Mouse (Mus musculus) CH12.LX (cell line): Measurements from ENCODE around the gene Zfp729a. TPM values are rescaled to one million over a fixed set of nuclear protein-coding genes. Genes with fewer than 3 reads are reported as not detected.
A peak's percentile ranks its signal among the peaks of the same experiment; 100 is the strongest.

Experiments
- DNase-seq: peaks from one replicate; pipeline ENCODE4 v3.0.0-alpha.2; 2013; ENCODE audit errors: extremely low read depth
- H3K27ac ChIP-seq: 2 replicates; pipeline ENCODE4 v1.5.1; 2012; ENCODE audit warnings: low read depth, mild to moderate bottlenecking, control low read depth, moderate library complexity; ENCODE audit not compliant: insufficient read depth
- H3K27me3 ChIP-seq: replicated peaks from 2 replicates; pipeline ENCODE3; 2012; ENCODE audit warnings: inconsistent platforms
- H3K36me3 ChIP-seq, 2 experiments: replicated peaks in 1 of 2; 2 replicates each; pipeline versions ENCODE3 to v1.6.1; 2012; ENCODE audit warnings: inconsistent platforms in 1 of 2, low read length in 1 of 2, mild to moderate bottlenecking in 1 of 2, mixed read lengths in 1 of 2, moderate library complexity in 1 of 2; ENCODE audit not compliant: control insufficient read depth in 1 of 2, insufficient read depth in 1 of 2
- H3K4me1 ChIP-seq, 2 experiments: 2 replicates each; pipeline ENCODE4 v1.6.1; 2012; ENCODE audit warnings: inconsistent platforms in 1 of 2, moderate library complexity in 1 of 2; ENCODE audit not compliant: insufficient read depth in 2 of 2, control insufficient read depth in 1 of 2
- H3K4me2 ChIP-seq: 2 replicates; pipeline ENCODE4 v1.6.1; 2012; ENCODE audit warnings: low read depth, mild to moderate bottlenecking, control low read depth; ENCODE audit not compliant: poor library complexity, insufficient read depth, severe bottlenecking
- H3K4me3 ChIP-seq, 3 experiments: fragments of 150-350 bp in 1 of 3; sonication (generic) in 1 of 3; replicated peaks in 1 of 3; 2 replicates each; pipeline versions ENCODE3 to v1.5.1; 2011 to 2012; ENCODE audit warnings: low read depth in 2 of 3, low read length in 2 of 3, mild to moderate bottlenecking in 2 of 3, moderate library complexity in 2 of 3, control low read depth in 1 of 3, improper control_type of control experiment in 1 of 3, inconsistent platforms in 1 of 3, mixed read lengths in 1 of 3; ENCODE audit not compliant: poor library complexity in 1 of 3
- H3K79me2 ChIP-seq: replicated peaks from 2 replicates; pipeline ENCODE4 v1.6.1; 2012; ENCODE audit warnings: mild to moderate bottlenecking, moderate library complexity; ENCODE audit not compliant: control insufficient read depth, poor library complexity, insufficient read depth, severe bottlenecking; ENCODE audit errors: extremely low read depth
- H3K9ac ChIP-seq: 2 replicates; pipeline ENCODE4 v1.6.1; 2012; ENCODE audit warnings: low read depth, mild to moderate bottlenecking, control low read depth, moderate library complexity; ENCODE audit not compliant: insufficient read depth
- H3K9me3 ChIP-seq: replicated peaks from 2 replicates; pipeline ENCODE3; 2012; ENCODE audit warnings: low read length, inconsistent platforms, mixed read lengths
- BHLHE40 ChIP-seq: IDR thresholded peaks from 2 replicates; pipeline ENCODE4 v1.6.1; 2011; ENCODE audit warnings: mild to moderate bottlenecking, low read depth, low read length, improper control_type of control experiment
- CHD1 ChIP-seq: IDR thresholded peaks from 2 replicates; pipeline ENCODE4 v1.6.1; 2012; ENCODE audit warnings: low read depth, low read length, improper control_type of control experiment, inconsistent platforms
- CTCF ChIP-seq, 2 experiments: IDR thresholded peaks in 1 of 2; conservative IDR thresholded peaks in 1 of 2; 2 replicates each; pipeline ENCODE4 v1.5.1; 2011 to 2012; ENCODE audit warnings: low read depth in 2 of 2, low read length in 2 of 2, improper control_type of control experiment in 1 of 2, inconsistent platforms in 1 of 2, mild to moderate bottlenecking in 1 of 2, moderate library complexity in 1 of 2
- ETS1 ChIP-seq: conservative IDR thresholded peaks from 2 replicates; pipeline ENCODE4 v1.6.1; 2012; ENCODE audit warnings: low read depth, mild to moderate bottlenecking, inconsistent platforms, low read length, improper control_type of control experiment, moderate library complexity
- GABPA ChIP-seq: IDR thresholded peaks from 2 replicates; pipeline ENCODE4 v1.6.1; 2012; ENCODE audit warnings: low read depth, low read length, improper control_type of control experiment, inconsistent platforms; ENCODE audit not compliant: insufficient replicate concordance
- IRF4 ChIP-seq: IDR thresholded peaks from 2 replicates; pipeline ENCODE4 v1.6.1; 2014; ENCODE audit warnings: low read depth, mild to moderate bottlenecking, inconsistent platforms, low read length, improper control_type of control experiment
- JUND ChIP-seq: conservative IDR thresholded peaks from 2 replicates; pipeline ENCODE4 v1.6.1; 2011; ENCODE audit warnings: low read depth, low read length, improper control_type of control experiment
- MAFK ChIP-seq: IDR thresholded peaks from 2 replicates; pipeline ENCODE4 v1.6.1; 2011; ENCODE audit warnings: low read length, improper control_type of control experiment; ENCODE audit not compliant: insufficient replicate concordance
- MEF2A ChIP-seq: IDR thresholded peaks from 2 replicates; pipeline ENCODE4 v1.6.1; 2014; ENCODE audit warnings: low read depth, mild to moderate bottlenecking, inconsistent platforms, low read length, improper control_type of control experiment, borderline replicate concordance
- MXI1 ChIP-seq: IDR thresholded peaks from 2 replicates; pipeline ENCODE4 v1.6.1; 2011; ENCODE audit warnings: mild to moderate bottlenecking, low read depth, low read length, improper control_type of control experiment
- RAD21 ChIP-seq: IDR thresholded peaks from 2 replicates; pipeline ENCODE4 v1.6.1; 2011; ENCODE audit warnings: low read depth, mild to moderate bottlenecking, low read length, improper control_type of control experiment, moderate library complexity
- RCOR1 ChIP-seq: conservative IDR thresholded peaks from 2 replicates; pipeline ENCODE4 v1.6.1; 2012; ENCODE audit warnings: low read depth, mild to moderate bottlenecking, inconsistent platforms, low read length, improper control_type of control experiment
- SIN3A ChIP-seq: IDR thresholded peaks from 2 replicates; pipeline ENCODE4 v1.6.1; 2012; ENCODE audit warnings: low read length, improper control_type of control experiment, inconsistent platforms
- SMC3 ChIP-seq: IDR thresholded peaks from 2 replicates; pipeline ENCODE4 v1.6.1; 2011; ENCODE audit warnings: low read depth, low read length, improper control_type of control experiment
- TBP ChIP-seq: conservative IDR thresholded peaks from 2 replicates; pipeline ENCODE4 v1.6.1; 2011; ENCODE audit warnings: low read depth, low read length, improper control_type of control experiment
- TCF12 ChIP-seq: IDR thresholded peaks from 2 replicates; pipeline ENCODE4 v1.6.1; 2014; ENCODE audit warnings: low read depth, mild to moderate bottlenecking, inconsistent platforms, low read length, improper control_type of control experiment
- USF2 ChIP-seq: conservative IDR thresholded peaks from 2 replicates; pipeline ENCODE4 v1.6.1; 2011; ENCODE audit warnings: low read depth, low read length, improper control_type of control experiment
- ZMIZ1 ChIP-seq: IDR thresholded peaks from 2 replicates; pipeline ENCODE4 v1.6.1; 2012; ENCODE audit warnings: low read depth, mild to moderate bottlenecking, inconsistent platforms, low read length, improper control_type of control experiment
- ZNF384 ChIP-seq: IDR thresholded peaks from 2 replicates; pipeline ENCODE4 v1.6.1; 2012; ENCODE audit warnings: low read depth, low read length, improper control_type of control experiment, inconsistent platforms
- dilution Hi-C: fragments of 300-500 bp; cut with MboI; formaldehyde crosslinking; loops from 2 replicates; pipeline ENCODE4 v1.14.3; 2020; ENCODE audit warnings: low sequenced_read_pairs; ENCODE audit not compliant: extremely low pct_unique_long_range_greater_than_20kb, extremely low pct_ligation_motif_present
- in situ Hi-C: fragments of 300-500 bp; cut with MboI; formaldehyde crosslinking; loops from 3 replicates; pipeline ENCODE4 v1.14.3; 2019; ENCODE audit warnings: low sequenced_read_pairs, low pct_ligation_motif_present, low pct_unique_long_range_greater_than_20kb, mixed read lengths
- polyA plus RNA-seq: library from polyadenylated mRNA; unstranded; fragments of >175 nt; gene quantifications from 2 replicates; pipeline ENCODE4 v1.2.1, GENCODE M21; 2012; ENCODE audit warnings: low read depth; ENCODE audit not compliant: insufficient read length
- total RNA-seq, 2 experiments: library from RNA; depleted of rRNA; stranded (reverse); fragments of 300-350 nt in 1 of 2; fragments of >200 nt in 1 of 2; gene quantifications; 2 replicates each; pipeline ENCODE4 v1.2.3; 2012 to 2014

Zfp729a gene
- total and polyA plus RNA-seq, 3 experiments, result 3.7 to 11.2 (median 4.6) TPM

DNA sequence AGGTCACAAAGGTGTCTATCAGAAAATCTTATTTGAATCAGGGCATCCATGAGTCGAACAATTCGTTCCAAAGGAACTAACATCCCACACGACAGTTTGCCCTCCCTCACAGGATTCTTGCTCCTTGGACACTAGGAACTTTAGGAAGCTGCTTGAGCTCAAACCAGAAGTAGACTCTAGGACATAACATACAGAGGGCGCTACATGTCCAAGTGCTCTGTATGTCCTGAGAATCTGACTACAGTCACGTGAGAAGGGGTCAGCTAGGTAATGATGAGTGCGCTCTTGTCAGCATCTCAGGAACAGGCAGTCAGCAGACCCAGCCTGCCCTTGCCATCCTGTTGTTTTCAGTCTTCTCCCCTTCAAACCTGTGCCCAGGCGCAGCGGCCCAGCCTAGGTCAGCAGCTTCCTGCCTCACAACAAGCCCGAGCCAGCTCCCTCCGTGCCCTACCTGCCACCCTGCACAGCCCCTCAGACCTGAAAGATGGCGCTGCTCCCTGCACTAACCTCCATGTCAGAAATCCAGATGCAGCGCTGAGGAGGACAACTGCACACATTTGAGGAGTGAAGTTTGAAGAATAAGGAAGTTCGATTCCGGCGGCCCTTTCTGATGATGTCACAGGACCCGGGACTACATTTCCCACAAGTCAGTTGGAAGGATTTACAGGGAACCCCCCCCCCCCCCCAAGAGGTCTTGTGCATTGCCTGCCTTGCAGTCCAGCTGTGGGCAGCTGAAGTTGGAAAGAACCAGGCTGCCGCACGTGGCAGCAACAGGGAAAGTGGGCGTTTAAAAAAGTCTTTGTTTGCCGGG is 28.3 kb downstream of the Zfp729a start, which contains the start of gene Zfp729b (continued):
- peak; percentile 23; the same call in 1 of the 2 replicates for TF ChIP-seq ETS1
- TF ChIP-seq MEF2A, result peak; percentile 50; the same call in 1 of the 2 replicates
- no peak for TF ChIP-seq MAFK
- peak; percentile 92 for TF ChIP-seq BHLHE40
- TF ChIP-seq TCF12, result 0 out of 2 replicates have a peak, but pooled peaks have one; percentile 21
- peak; percentile 42 for TF ChIP-seq SMC3
- TF ChIP-seq USF2, result peak; percentile 54

DNA sequence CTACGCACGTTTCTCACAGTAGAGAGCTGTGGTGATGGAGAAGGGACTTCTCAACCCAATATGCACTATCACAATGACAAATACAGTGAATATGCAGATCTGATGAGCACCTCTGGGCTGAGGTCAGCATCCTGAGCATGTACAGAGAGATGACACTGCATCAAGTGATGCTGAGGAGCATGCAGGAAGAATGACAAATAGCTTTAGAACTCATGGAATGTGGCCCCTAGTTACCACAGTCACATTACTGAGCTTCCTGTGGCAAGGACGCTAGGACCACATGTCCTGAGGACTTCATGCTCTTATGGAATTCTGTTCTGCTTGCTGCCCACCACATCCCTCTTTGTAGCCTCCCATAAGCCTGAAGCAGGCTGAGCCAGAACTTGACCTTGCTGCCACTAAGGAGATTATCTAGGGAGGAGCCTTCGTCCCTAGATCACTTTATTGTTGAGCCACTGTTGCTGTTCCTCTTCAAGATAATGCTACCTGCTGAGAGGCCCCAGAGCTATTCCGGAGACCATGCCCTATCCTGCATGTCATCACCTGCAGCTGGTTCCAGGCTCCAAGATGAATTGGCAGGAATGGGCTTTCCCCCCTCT is 64.9 kb downstream of the Zfp729a start:
- in situ Hi-C loops (no loop called here), dilution Hi-C loops (no loop called here)

More for the DNA sequence above, 64.9 kb downstream of the Zfp729a start:
- no peak overlapping the region for H3K4me3 ChIP-seq
- no peaks in the 10 kb centered on the region for H3K27me3 ChIP-seq
- no peak for DNase-seq
- no peaks in the 10 kb centered on the region for H3K79me2 ChIP-seq
- H3K9ac ChIP-seq, result no peak overlapping the region
- H3K27ac ChIP-seq, result no peak overlapping the region
- TF ChIP-seq SIN3A, result no peak
- no peak for TF ChIP-seq ZMIZ1
- TF ChIP-seq IRF4, result no peak
- no peak for TF ChIP-seq ETS1
- no peak for TF ChIP-seq BHLHE40
- no peak for TF ChIP-seq ZNF384
- no peak for TF ChIP-seq MXI1
- TF ChIP-seq GABPA, result no peak
- TF ChIP-seq TCF12, result no peak
- TF ChIP-seq RCOR1, result no peak
- TF ChIP-seq RAD21, result no peak
- no peak for TF ChIP-seq CTCF (conservative IDR thresholded peaks at IDR 0.05 in 1 of 2, IDR thresholded peaks at IDR 0.05 in 1 of 2; ENCODE audit: low read depth in 2 of 2, low read length in 2 of 2)
- TF ChIP-seq JUND, result no peak
- TF ChIP-seq CHD1, result no peak
- TF ChIP-seq TBP, result no peak
- no peaks in the 10 kb centered on the region for H3K36me3 ChIP-seq
- H3K9me3 ChIP-seq, result no peaks in the 10 kb centered on the region
- no peak overlapping the region for H3K4me2 ChIP-seq
- H3K4me1 ChIP-seq, result no peaks in the 10 kb centered on the region

Other genes starting within 250 kb of the Zfp729a start
- 8.3 and 9.0 TPM in 2 replicates for gene Zfp429, start 238.0 kb downstream of the Zfp729a start, total RNA-seq (2012; rRNA removed)
- 17.4 and 18.2 TPM in 2 replicates for gene Zfp429, start 238.0 kb downstream of the Zfp729a start, total RNA-seq (2014; rRNA removed)
- gene Zfp429, start 238.0 kb downstream of the Zfp729a start, polyA plus RNA-seq, result 8.0 and 10.5 TPM in 2 replicates
- 0.47 and 0.63 TPM in 2 replicates for gene Zfp459, start 216.4 kb downstream of the Zfp729a start, total RNA-seq (2012; rRNA removed)
- 0.12 TPM in 1 of 2 replicates, not detected in the other for gene Zfp459, start 216.4 kb downstream of the Zfp729a start, total RNA-seq (2014; rRNA removed)
- not detected in 2 replicates for gene Zfp459, start 216.4 kb downstream of the Zfp729a start, polyA plus RNA-seq
- 7.1 and 7.6 TPM in 2 replicates for gene Zfp874a, start 186.2 kb downstream of the Zfp729a start, total RNA-seq (2012; rRNA removed)
- gene Zfp874a, start 186.2 kb downstream of the Zfp729a start, total RNA-seq (2014; rRNA removed), result 16.8 and 23.6 TPM in 2 replicates
- 6.1 and 6.5 TPM in 2 replicates for gene Zfp874a, start 186.2 kb downstream of the Zfp729a start, polyA plus RNA-seq
- 4.7 and 4.8 TPM in 2 replicates for gene Zfp874b, start 153.5 kb downstream of the Zfp729a start, total RNA-seq (2012; rRNA removed)
- 8.0 and 8.7 TPM in 2 replicates for gene Zfp874b, start 153.5 kb downstream of the Zfp729a start, total RNA-seq (2014; rRNA removed)
- gene Zfp874b, start 153.5 kb downstream of the Zfp729a start, polyA plus RNA-seq, result 1.8 and 2.1 TPM in 2 replicates
- 4.3 and 5.2 TPM in 2 replicates for gene Zfp58, start 137.2 kb downstream of the Zfp729a start, total RNA-seq (2012; rRNA removed)
- gene Zfp58, start 137.2 kb downstream of the Zfp729a start, total RNA-seq (2014; rRNA removed), result 5.9 and 6.4 TPM in 2 replicates
- 2.7 and 2.9 TPM in 2 replicates for gene Zfp58, start 137.2 kb downstream of the Zfp729a start, polyA plus RNA-seq
- 0.08 TPM in 1 of 2 replicates, not detected in the other for gene Gm26965, start 111.6 kb downstream of the Zfp729a start, total RNA-seq (2012; rRNA removed)
- gene Gm26965, start 111.6 kb downstream of the Zfp729a start, total RNA-seq (2014; rRNA removed), result not detected in 2 replicates
- gene Gm26965, start 111.6 kb downstream of the Zfp729a start, polyA plus RNA-seq, result not detected in 2 replicates
- gene Zfp87, start 111.6 kb downstream of the Zfp729a start, total RNA-seq (2012; rRNA removed), result 11.4 and 12.2 TPM in 2 replicates
- 20.7 and 25.0 TPM in 2 replicates for gene Zfp87, start 111.6 kb downstream of the Zfp729a start, total RNA-seq (2014; rRNA removed)
- gene Zfp87, start 111.6 kb downstream of the Zfp729a start, polyA plus RNA-seq, result 10.3 and 13.8 TPM in 2 replicates
- gene Zfp748, start 84.0 kb downstream of the Zfp729a start, total RNA-seq (2012; rRNA removed), result 9.1 and 11.5 TPM in 2 replicates
- gene Zfp748, start 84.0 kb downstream of the Zfp729a start, total RNA-seq (2014; rRNA removed), result 14.8 and 16.3 TPM in 2 replicates
- 6.6 and 8.1 TPM in 2 replicates for gene Zfp748, start 84.0 kb downstream of the Zfp729a start, polyA plus RNA-seq
- gene Zfp729b, start 28.1 kb downstream of the Zfp729a start, total RNA-seq (2012; rRNA removed), result 4.8 and 6.4 TPM in 2 replicates
- gene Zfp729b, start 28.1 kb downstream of the Zfp729a start, total RNA-seq (2014; rRNA removed), result 13.4 and 17.9 TPM in 2 replicates
- 6.5 and 6.6 TPM in 2 replicates for gene Zfp729b, start 28.1 kb downstream of the Zfp729a start, polyA plus RNA-seq
- not detected in 2 replicates for gene Gm49345, start within 50 bp of the Zfp729a start, total RNA-seq (2012; rRNA removed)
- gene Gm49345, start within 50 bp of the Zfp729a start, total RNA-seq (2014; rRNA removed), result not detected in 2 replicates
- 1.2 and 1.5 TPM in 2 replicates for gene Gm49345, start within 50 bp of the Zfp729a start, polyA plus RNA-seq
- gene Zfp738, start 49.3 kb upstream of the Zfp729a start, total RNA-seq (2012; rRNA removed), result 7.3 TPM in 2 replicates
- 9.4 and 10.3 TPM in 2 replicates for gene Zfp738, start 49.3 kb upstream of the Zfp729a start, total RNA-seq (2014; rRNA removed)
- 4.7 and 4.9 TPM in 2 replicates for gene Zfp738, start 49.3 kb upstream of the Zfp729a start, polyA plus RNA-seq
- gene Zfp65, start 91.4 kb upstream of the Zfp729a start, total RNA-seq (2012; rRNA removed), result 6.5 and 8.1 TPM in 2 replicates
- gene Zfp65, start 91.4 kb upstream of the Zfp729a start, total RNA-seq (2014; rRNA removed), result 13.0 and 16.3 TPM in 2 replicates
- 4.7 and 6.1 TPM in 2 replicates for gene Zfp65, start 91.4 kb upstream of the Zfp729a start, polyA plus RNA-seq
- gene Zfp85, start 117.4 kb upstream of the Zfp729a start, total RNA-seq (2012; rRNA removed), result 3.0 and 3.3 TPM in 2 replicates
- 6.4 and 7.0 TPM in 2 replicates for gene Zfp85, start 117.4 kb upstream of the Zfp729a start, total RNA-seq (2014; rRNA removed)
- 2.7 and 3.1 TPM in 2 replicates for gene Zfp85, start 117.4 kb upstream of the Zfp729a start, polyA plus RNA-seq
- gene Zfp493, start 141.9 kb upstream of the Zfp729a start, total RNA-seq (2012; rRNA removed), result not detected in 2 replicates
- not detected in 2 replicates for gene Zfp493, start 141.9 kb upstream of the Zfp729a start, total RNA-seq (2014; rRNA removed)
- gene Zfp493, start 141.9 kb upstream of the Zfp729a start, polyA plus RNA-seq, result not detected in 2 replicates
- 2.0 and 2.4 TPM in 2 replicates for gene Zfp273, start 175.9 kb upstream of the Zfp729a start, total RNA-seq (2012; rRNA removed)
- 4.1 and 4.5 TPM in 2 replicates for gene Zfp273, start 175.9 kb upstream of the Zfp729a start, total RNA-seq (2014; rRNA removed)
- 1.9 and 2.0 TPM in 2 replicates for gene Zfp273, start 175.9 kb upstream of the Zfp729a start, polyA plus RNA-seq
- gene Gm10037, start 193.3 kb upstream of the Zfp729a start, total RNA-seq (2012; rRNA removed), result not detected in 2 replicates
- gene Gm10037, start 193.3 kb upstream of the Zfp729a start, total RNA-seq (2014; rRNA removed), result not detected in 2 replicates
- gene Gm10037, start 193.3 kb upstream of the Zfp729a start, polyA plus RNA-seq, result not detected in 2 replicates
- not detected in 2 replicates for gene BC048507, start 225.5 kb upstream of the Zfp729a start, total RNA-seq (2012; rRNA removed)
- gene BC048507, start 225.5 kb upstream of the Zfp729a start, total RNA-seq (2014; rRNA removed), result not detected in 2 replicates
- gene BC048507, start 225.5 kb upstream of the Zfp729a start, polyA plus RNA-seq, result 0.72 TPM in 1 of 2 replicates, not detected in the other